28 mouse cellular contexts compared by ENCODE assay signal in genomic region chr2:67516405-67516804, GRCm38 (mm10). TPM values are rescaled to one million over a fixed set of nuclear protein-coding genes. Genes with fewer than 3 reads are reported as not detected.
DNase-seq lines count a peak whose midpoint lies in the region; ATAC-seq and TF ChIP-seq lines count a peak whose summit lies in the region.
"Had no signal": no experiment of that assay in that cellular context is flagged by ENCODE, and none has a peak within 500 bp of the region (broad histone marks: within the 10 kb centered on the region; RNA-seq: fewer than 3 reads in every experiment).

No protein-coding gene starts in this region.

- WGBS in liver, postnatal 0 days (ENCODE audit: insufficient replicate concordance) = 79% methylated on average over 7 of the region's 7 CpGs
- 86% methylated on average over 7 of the region's 7 CpGs for WGBS in heart, embryonic 11.5 days (ENCODE audit: insufficient replicate concordance)

- no peak overlapping the region for H3K9ac ChIP-seq in liver, postnatal 0 days (replicated peaks)
- no peak overlapping the region for H3K9ac ChIP-seq in heart, embryonic 11.5 days (ENCODE audit: low read depth, low read length)
- H3K9ac ChIP-seq: kidney, embryonic 15.5 days; limb, embryonic 12.5 days; liver, embryonic 15.5 days; midbrain, embryonic 12.5 days; neural tube, embryonic 13.5 days had no signal

- TF ChIP-seq CTCF in liver, postnatal 0 days (IDR thresholded peaks at IDR 0.05; ENCODE audit: low read depth) = no peak

- ATAC-seq in liver, postnatal 0 days = no peak
- no peak for ATAC-seq in heart, embryonic 11.5 days (replicated peaks; ENCODE audit: insufficient number of reproducible peaks, low FRiP score, low TSS enrichment)
- ATAC-seq: hindbrain, embryonic 16.5 days had no signal

- H3K27me3 ChIP-seq in liver, postnatal 0 days (ENCODE audit: insufficient read depth, low read length) = no peaks in the 10 kb centered on the region
- H3K27me3 ChIP-seq in heart, embryonic 11.5 days (ENCODE audit: control insufficient read depth, insufficient read depth, low read length) = no peaks in the 10 kb centered on the region
- H3K27me3 ChIP-seq: kidney, embryonic 15.5 days; limb, embryonic 12.5 days; liver, embryonic 15.5 days; midbrain, embryonic 12.5 days; neural tube, embryonic 13.5 days had no signal

- no peaks in the 10 kb centered on the region for H3K36me3 ChIP-seq in liver, postnatal 0 days (replicated peaks; ENCODE audit: insufficient read depth, low read length)
- no peaks in the 10 kb centered on the region for H3K36me3 ChIP-seq in heart, embryonic 11.5 days (ENCODE audit: control insufficient read depth, insufficient read depth, low read length)
- H3K36me3 ChIP-seq: hindbrain, embryonic 10.5 days; kidney, embryonic 15.5 days; limb, embryonic 12.5 days; liver, embryonic 15.5 days; midbrain, embryonic 12.5 days; neural tube, embryonic 13.5 days had no signal

- DNase-seq in frontal cortex, adult 2 months (ENCODE audit: extremely low spot score in 1 of 2, low spot score in 1 of 2) = peak; percentile 13 to 63
- DNase-seq in frontal cortex, postnatal 25 days (ENCODE audit: low spot score in 2 of 2) = no peak
- peak; percentile 15 for DNase-seq in retina, adult 2 months (ENCODE audit: low read depth, low spot score)
- DNase-seq in retina, embryonic 14.5 days (ENCODE audit: low spot score) = no peak
- peak; percentile 17 to 59 for DNase-seq in frontal cortex, postnatal 36 days (ENCODE audit: low spot score in 2 of 2)
- peak; percentile 3 to 50 for DNase-seq in right cerebral cortex, postnatal 36 days (ENCODE audit: low spot score in 2 of 2)
- DNase-seq in liver, postnatal 0 days = no peak
- DNase-seq: adrenal gland, postnatal 14 days; cerebellum, adult 11-12 months; cerebellum, postnatal 10 days; gastrocnemius, postnatal 10 days; heart, postnatal 14 days; kidney, adult 18-20 months; kidney, postnatal 25 days; lung, postnatal 36 days; spleen, adult 18-20 months; thymus, adult 18-20 months; thymus, postnatal 25 days had no signal

- H3K9me3 ChIP-seq in liver, postnatal 0 days (ENCODE audit: low read length) = no peaks in the 10 kb centered on the region
- no peaks in the 10 kb centered on the region for H3K9me3 ChIP-seq in heart, embryonic 11.5 days (replicated peaks; ENCODE audit: control insufficient read depth, low read length)
- H3K9me3 ChIP-seq: hindbrain, embryonic 10.5 days; kidney, embryonic 15.5 days; limb, embryonic 12.5 days; liver, embryonic 15.5 days; midbrain, embryonic 12.5 days; neural tube, embryonic 13.5 days had no signal

- H3K27ac ChIP-seq in liver, postnatal 0 days (ENCODE audit: low read depth) = no peak overlapping the region
- H3K27ac ChIP-seq in heart, embryonic 11.5 days (ENCODE audit: low read depth, low read length) = no peak overlapping the region
- H3K27ac ChIP-seq: hindbrain, embryonic 10.5 days; kidney, embryonic 15.5 days; layer of hippocampus, adult 2 months; limb, embryonic 12.5 days; liver, embryonic 15.5 days; midbrain, embryonic 12.5 days; neural tube, embryonic 13.5 days had no signal

- H3K4me2 ChIP-seq in liver, postnatal 0 days (ENCODE audit: low read depth, low read length) = no peak overlapping the region
- H3K4me2 ChIP-seq in heart, embryonic 11.5 days = no peak overlapping the region
- H3K4me2 ChIP-seq: kidney, embryonic 15.5 days; limb, embryonic 12.5 days; liver, embryonic 15.5 days; midbrain, embryonic 12.5 days; neural tube, embryonic 13.5 days had no signal

- no peak for TF ChIP-seq EP300 in liver, postnatal 0 days (IDR thresholded peaks at IDR 0.05; ENCODE audit: low read depth)

- no peak overlapping the region for H3K4me3 ChIP-seq in liver, postnatal 0 days (ENCODE audit: low read depth, low read length)
- H3K4me3 ChIP-seq in heart, embryonic 11.5 days (ENCODE audit: low read depth, low read length) = no peak overlapping the region
- H3K4me3 ChIP-seq: erythroblast, embryonic 14.5 days; hindbrain, embryonic 10.5 days; kidney, embryonic 15.5 days; layer of hippocampus, adult 2 months; limb, embryonic 12.5 days; liver, embryonic 15.5 days; midbrain, embryonic 12.5 days; neural tube, embryonic 13.5 days had no signal

- no peaks in the 10 kb centered on the region for H3K4me1 ChIP-seq in liver, postnatal 0 days (ENCODE audit: insufficient read depth)
- H3K4me1 ChIP-seq in heart, embryonic 11.5 days (ENCODE audit: control insufficient read depth, insufficient read depth, low read length) = no peaks in the 10 kb centered on the region
- H3K4me1 ChIP-seq: hindbrain, embryonic 10.5 days; kidney, embryonic 15.5 days; limb, embryonic 12.5 days; liver, embryonic 15.5 days; midbrain, embryonic 12.5 days; neural tube, embryonic 13.5 days had no signal

RNA-seq across cellular contexts. Expression of gene B3galt1, which starts 49.3 kb away (rescaled TPM):
- polyA plus RNA-seq in frontal cortex, adult 2 months (2012; rRNA removed) = 25.4 and 26.4 TPM in 2 replicates
- 2.0 and 2.4 TPM in 2 replicates for polyA plus RNA-seq in liver, postnatal 0 days (2015; fragmentation: Nextera tagmentation; extraction: Ambion mirVana)
- 4.3 and 4.8 TPM in 2 replicates for polyA plus RNA-seq in heart, embryonic 11.5 days (2014; fragmentation: Nextera tagmentation; extraction: Ambion mirVana)
- polyA plus RNA-seq: erythroblast, embryonic 14.5 days had no signal

Comparison
In these comparisons a context has a peak if more than half of its experiments do, and no peak if none do; other contexts are left out.
1. DNase-seq: peak in frontal cortex, adult 2 months (2 of 2), retina, adult 2 months (single experiment), frontal cortex, postnatal 36 days (2 of 2) and right cerebral cortex, postnatal 36 days (2 of 2); none in frontal cortex, postnatal 25 days (0 of 2), retina, embryonic 14.5 days (single experiment) and liver, postnatal 0 days (single experiment).